Mouse (Mus musculus) layer of hippocampus, adult 9-10 months (tissue): Measurements from ENCODE around the gene Plekhg2.

ENCODE experiments used
- DNase-seq: peaks from one replicate; pipeline ENCODE4 v3.0.0; 2022; ENCODE audit warnings: low spot score

The Plekhg2 gene

DNA sequence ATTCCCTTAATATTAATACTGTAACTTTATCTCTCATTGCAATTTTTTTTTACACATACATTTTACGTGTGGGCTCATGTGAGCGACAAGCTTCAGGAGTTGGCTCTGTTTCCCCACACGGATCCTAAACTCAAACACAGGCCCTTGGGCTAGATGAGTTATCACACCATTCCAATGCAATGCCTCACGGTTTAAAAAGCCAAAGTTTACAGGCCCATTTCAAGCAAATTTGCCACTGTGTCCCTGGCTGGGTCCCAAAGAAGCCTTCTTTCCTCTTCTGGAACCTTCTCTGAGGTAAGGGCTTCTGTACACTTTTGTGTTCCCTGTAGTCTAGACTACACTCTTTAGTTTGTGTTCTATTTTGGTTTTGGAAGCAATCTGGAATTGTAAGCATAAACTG is 37.9 kb downstream of the Plekhg2 start:
- DNase-seq: no peak

DNA sequence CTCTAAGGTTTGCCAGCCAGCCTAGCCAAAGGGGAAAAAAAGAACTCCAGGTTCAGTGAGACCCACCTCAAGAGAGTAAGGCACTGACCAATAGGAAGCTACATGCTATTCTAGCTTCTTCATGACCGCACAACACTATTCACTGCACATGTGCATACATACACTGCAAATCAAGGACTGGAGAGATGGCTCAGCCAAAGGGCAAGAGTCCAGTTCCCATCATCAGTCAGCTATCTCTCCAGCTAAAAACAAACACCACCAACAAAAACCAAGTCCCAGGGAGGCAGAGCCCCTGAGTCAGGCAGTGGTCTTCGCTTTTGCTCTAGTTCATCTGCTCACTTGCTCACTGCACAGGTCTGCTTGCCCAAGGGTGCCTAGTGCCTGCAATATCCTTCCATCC is 44.1 kb downstream of the Plekhg2 start:
- DNase-seq: no peak

DNA sequence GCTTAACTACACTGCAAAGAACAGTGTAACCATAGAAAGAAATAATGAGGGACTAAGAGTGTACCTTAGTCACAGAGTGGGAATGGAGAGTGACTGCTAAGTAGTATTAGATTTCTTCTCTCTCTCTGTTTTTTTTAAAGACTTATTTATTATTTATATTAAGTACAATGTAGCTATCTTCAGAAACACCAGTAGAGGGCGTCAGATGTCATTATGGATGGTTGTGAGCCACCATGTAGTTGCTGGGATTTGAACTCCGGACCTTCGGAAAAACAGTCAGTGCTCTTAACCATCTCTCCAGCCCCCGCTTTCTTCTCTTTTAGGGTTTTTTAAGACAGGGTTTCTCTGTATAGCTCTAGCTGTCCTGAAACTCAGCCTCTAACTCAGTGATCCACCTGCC is 45.9 kb downstream of the Plekhg2 start:
- DNase-seq: no peak

DNA sequence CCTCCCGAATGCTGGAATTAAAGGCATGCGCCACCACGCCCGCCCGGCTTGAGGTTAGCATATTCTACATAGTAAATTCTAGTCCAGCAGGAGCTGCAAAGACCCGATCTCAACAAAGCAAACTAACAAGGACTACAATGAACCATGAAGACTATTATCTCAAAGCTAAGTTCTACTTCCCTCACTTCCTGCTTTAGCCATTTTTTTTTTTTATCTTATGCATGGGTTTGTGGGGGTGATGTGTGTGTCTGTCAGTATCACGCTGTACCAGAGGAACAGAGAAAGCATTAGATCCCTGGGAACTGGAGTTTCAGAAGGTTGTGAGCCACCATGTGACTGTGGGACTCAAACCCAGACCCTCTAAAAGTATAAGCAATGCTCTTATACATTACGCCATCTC is 47.1 kb downstream of the Plekhg2 start:
- DNase-seq: no peak

DNA sequence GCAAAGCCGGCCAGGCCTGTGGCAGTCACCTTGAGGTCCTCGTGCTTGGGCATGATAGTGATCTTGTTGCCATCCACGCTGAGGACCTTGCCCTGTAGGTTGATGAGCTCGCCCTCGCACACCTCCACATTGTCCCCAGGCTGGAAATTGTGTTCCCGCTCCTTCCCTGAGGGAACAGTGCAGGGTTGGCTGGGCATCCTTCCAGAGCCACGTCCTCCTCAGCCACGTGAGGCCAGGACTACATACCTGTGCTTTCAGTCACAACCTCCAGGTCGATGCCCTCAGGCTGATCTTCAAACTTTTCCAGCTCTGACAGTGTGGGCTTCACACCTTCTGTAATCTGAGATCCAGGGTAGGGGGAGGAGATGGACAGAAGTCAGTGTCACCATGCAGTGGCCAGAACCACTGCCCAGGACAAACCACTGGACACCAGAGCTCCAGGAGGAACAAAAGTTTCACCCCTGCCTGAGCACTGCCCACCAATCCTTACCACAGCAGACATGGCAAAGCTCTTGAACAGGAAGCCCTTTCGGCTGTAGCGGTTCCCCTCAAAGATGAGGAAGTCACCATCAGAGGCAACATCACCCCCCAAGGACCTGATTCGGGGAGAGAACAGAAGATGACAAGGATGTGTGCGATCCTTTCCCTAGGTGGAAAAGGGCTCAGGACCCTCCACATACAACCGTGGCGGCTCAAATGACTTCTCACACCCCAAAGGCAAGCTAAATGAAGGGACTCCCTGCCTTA is 50.3 kb downstream of the Plekhg2 start:
- DNase-seq: no peak

DNA sequence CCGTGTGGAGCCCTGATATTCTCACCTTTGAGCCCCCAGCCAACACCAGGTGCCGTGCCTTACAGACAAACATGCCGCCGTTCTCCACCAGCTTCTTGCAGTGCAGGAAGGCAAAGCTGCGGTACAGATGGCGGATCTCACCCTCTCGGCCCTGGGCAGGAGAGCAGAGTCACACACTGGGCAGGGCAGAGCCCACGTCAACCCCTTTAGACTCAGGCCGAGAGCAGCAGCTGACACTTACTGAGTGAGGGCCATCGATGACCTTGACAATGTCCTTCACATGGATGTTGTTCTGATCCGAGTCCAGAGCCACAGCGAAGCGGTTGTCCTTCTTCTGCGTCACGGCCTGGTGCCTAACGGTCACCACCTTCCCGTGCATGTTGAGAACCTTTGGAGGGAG is 53.7 kb downstream of the Plekhg2 start:
- DNase-seq: no peak

DNA sequence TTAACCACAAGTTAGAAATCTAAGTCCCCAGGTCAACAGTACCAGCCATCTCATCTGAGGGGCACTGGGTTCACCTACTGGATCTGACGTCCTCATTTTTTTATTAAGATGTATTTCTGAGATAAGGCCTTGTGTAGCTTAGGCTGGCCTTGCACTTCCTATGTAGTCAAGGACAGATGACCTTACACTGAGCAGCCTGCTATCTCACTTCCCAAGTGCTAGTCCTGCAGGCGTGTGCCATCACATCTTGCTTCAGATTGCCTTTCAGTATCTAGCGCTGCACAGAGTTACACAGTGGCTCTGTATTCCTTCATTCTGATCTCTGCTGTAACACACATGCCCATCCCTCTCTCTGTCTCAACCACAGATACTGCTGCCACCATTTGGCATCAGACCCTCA is 54.4 kb downstream of the Plekhg2 start:
- DNase-seq: no peak

DNA sequence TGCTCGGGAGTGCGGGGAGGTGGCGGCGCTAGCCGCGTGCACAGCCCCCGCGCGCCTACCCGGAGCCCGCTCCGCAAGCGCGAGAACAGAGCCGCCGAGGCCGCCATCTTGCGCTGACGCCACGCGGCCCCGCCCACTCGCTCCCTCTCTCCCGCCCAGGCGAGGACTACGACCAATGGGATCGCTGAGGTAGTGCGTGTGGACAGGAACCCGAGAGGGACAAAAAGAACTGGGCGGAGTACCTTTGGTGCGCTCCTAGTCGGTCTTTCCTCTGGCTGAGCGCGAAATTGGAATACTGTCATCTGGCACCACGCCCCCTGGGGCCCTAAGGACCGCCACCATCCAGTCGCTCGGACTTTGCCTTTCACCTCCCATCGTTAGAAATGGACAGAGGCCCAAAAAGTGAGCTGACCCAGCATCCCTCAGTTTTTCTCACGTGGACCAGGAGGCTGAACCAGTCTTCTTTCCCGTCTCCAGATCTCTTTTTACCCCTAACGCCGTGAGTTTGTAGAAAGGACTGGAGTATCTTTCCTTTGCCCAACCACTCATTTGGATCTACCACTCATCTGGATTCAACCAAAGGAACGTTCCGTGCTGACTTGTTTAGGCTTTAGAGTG is 60.4 kb downstream of the Plekhg2 start, which contains the start of gene Timm50:
Timm50 (minus strand) TSS at position 147 of the 618 bp plus-strand sequence.
- peak; percentile 94 for DNase-seq

DNA sequence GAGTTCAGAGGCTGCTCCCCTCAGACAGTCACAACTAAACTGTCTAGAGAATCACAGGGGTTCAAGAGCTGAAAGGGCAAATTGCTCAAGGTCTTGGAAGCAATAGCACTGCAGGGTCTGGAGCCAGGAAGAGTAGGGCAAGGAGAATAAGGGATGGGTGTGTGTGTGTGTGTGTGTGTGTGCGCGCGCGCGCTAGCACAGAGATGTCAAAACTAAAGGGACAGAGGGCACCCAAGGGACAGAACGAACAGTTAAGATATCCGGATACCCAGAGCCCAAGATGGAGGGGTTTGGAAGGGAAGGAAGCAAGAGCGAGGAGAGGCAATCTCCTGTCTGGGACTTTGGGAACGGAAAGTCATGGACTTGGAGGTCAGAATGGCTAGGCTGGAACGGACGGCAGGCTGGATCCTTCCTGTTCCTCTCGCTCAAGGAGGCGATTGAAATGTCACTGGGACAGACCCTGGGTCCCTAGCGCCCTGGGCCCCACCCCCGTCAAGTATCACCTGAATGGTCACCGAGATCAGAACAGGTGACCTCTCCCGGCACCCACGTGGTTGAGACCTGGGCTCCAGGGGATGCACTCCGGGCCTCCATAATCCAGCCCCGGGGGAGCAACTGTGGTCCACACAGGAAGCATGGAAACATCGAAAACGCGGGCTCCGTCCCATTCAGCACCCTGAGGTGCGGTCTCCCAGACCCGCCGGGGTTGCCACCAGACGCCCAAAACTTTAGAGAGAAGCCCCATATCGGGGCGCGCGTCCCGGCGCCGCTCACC is 61.1 kb downstream of the Plekhg2 start:
- DNase-seq: no peak

DNA sequence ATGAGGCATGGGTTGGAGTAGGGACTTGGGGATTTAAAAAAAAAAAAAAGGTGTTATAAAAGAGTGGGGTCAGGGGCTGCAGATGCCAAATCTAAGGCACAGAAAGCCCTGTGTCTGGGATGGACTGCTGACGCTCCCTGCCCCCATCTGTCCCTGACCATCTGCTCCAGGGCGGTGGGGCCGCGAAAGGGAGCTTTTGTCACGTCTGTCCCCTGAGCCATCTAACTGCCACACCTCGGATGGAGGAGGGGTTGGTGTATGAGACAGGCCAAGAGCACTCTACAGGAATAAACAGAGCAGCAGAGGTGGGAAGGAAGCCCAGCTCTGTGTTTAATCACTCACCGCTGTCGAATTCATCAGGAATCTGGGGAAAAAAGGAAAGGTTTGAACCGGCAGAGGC is 62.7 kb downstream of the Plekhg2 start:
- no peak for DNase-seq
